Mouse (Mus musculus) CD4-positive, CD25-positive, alpha-beta regulatory T cell, adult 4 months (primary cell): ENCODE results near the gene Ptpn5. TPM values are rescaled to one million over a fixed set of nuclear protein-coding genes. Genes with fewer than 3 reads are reported as not detected.

Experiments
- ATAC-seq: one replicate; pipeline ENCODE4 v1.8.0; 2017
- polyA plus RNA-seq, 2 experiments: library from polyadenylated mRNA; unstranded; fragments of 100-300 nt; shearing (Covaris generic); gene quantifications; one replicate each; pipeline ENCODE4 v1.2.1; 2017

The Ptpn5 gene
- polyA plus RNA-seq, 2 experiments from 2014 or later = 9.8 to 17.8 TPM

GRCm38 (mm10) chr7:47054666-47055065 lies 78.8 kb downstream of the Ptpn5 start:
- no peak for ATAC-seq

- no peak for ATAC-seq
These were observed 80.2 kb downstream of the Ptpn5 start for GRCm38 (mm10) chr7:47053287-47053686.

DNA sequence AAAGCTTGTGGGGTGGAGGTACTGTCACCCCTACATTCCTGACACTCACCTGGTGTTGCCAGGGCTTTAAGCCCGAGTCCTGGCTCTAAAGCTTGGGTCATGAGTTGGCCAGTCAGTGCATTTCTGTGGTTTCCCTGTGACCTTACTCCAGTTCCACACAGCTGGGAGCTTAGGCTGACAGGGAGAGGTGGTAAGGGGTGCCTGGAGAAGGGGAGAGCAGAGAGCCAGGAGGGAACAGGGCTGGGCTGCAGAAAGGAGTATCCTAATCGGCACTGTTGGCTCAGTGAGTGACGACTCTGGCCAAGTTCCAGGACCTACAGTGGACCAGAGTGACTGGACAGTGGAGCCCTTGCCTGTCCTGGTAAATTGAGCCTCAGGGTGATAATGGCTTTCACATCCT lies 81.2 kb downstream of the Ptpn5 start:
- ATAC-seq = no peak

GRCm38 (mm10) chr7:47051404-47052151 lies 81.9 kb downstream of the Ptpn5 start:
- ATAC-seq = no peak

GRCm38 (mm10) chr7:47050766-47051165 lies 82.7 kb downstream of the Ptpn5 start:
- peak; percentile 74 for ATAC-seq

DNA sequence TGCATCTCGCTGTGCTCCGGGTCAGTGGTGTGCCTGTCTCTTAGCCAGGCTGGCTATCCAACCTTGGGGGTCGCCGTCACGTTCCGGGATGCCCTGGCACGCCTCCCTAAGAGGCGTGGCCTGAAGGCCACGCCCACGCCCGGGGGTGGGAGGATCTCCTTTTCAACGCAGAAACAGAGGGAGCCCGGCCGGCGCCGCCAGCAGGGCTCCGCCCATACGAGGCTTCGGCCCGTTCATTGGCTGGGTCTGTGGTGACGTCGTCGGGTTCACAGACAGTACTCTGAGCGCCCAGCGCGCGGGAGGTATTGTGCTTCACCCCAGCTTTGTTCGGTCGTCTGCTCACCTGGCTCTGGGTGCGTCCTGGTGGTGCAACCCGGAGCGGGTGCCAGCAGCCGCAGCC lies 83.1 kb downstream of the Ptpn5 start, which contains the start of gene Tmem86a:
Gene Tmem86a, plus strand, starts transcription at position 236 of the 400 bp plus-strand sequence.
- ATAC-seq = peak; percentile 97

- ATAC-seq = no peak
These were observed 90.5 kb downstream of the Ptpn5 start for GRCm38 (mm10) chr7:47042823-47043490.

DNA sequence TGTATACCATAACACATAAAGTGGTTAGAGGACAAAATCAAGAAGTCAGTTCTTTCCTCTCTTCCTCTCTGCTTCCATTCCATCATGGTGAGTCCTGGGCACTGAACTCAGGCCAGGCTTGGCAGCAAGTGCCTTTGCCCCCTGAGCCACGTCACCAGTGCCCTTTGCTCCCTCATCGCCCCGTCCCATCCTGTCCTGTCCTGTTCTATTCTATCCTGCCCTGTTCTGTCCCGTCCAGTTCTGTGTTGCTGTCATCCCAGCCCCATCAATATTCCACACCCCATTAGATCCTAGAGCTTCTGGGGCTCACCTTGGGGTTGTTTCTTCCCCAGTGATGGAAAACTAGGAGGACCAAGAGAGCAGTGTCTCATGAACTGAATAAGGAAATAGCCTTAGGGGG lies 91.4 kb downstream of the Ptpn5 start:
- ATAC-seq = no peak

GRCm38 (mm10) chr7:47041706-47042105 lies 91.8 kb downstream of the Ptpn5 start:
- no peak for ATAC-seq

- ATAC-seq = no peak
These were observed 98.1 kb downstream of the Ptpn5 start for GRCm38 (mm10) chr7:47035426-47035825.

- no peak for ATAC-seq
These were observed 98.6 kb downstream of the Ptpn5 start for GRCm38 (mm10) chr7:47034785-47035384.

- peak; percentile 37 for ATAC-seq
These were observed 102.1 kb downstream of the Ptpn5 start for GRCm38 (mm10) chr7:47031371-47031770.

DNA sequence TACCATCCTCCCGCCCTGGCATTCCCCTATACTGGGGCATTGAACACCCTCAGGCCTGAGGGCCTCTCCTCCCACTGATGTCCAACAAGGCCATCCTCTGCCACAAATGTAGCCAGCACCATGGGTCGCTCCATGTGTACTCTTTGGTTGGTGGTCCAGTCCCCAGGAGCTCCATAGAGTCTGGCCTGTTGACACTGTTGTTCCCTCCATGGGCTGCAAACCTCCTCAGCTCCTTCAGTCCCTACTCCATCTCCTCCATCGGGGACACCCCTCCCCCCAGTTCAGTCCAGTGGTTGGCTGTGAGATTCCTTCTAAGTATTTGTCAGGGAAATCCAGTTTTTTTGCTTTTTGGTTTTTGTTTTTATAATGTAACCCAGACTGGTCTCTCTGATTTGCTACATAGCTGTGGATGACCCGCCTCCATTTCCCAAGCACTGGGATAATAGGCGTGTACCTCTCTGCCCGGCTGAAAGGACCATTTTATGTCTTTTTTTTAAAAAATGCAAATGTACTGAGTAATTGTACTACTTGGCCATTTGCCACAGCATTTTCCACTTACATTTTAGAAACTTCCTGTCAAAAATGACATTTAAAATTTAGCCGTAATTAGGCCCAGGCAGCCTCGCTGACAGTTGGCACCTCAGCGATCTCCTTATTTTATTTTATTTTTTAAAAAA lies 102.8 kb downstream of the Ptpn5 start:
- ATAC-seq = peak; percentile 75

Other genes with a start within 250 kb of the Ptpn5 start
- gene Tsg101, start 213.7 kb downstream of the Ptpn5 start, polyA plus RNA-seq = 100 to 1,000 TPM in 1 of 2 experiments, 10 to 100 TPM in 1; 78.3 to 102 TPM
- gene Uevld, start 175.2 kb downstream of the Ptpn5 start, polyA plus RNA-seq = 1 to 10 TPM; 7.5 to 9.0 TPM
- not detected for gene Gm9999, start 150.1 kb downstream of the Ptpn5 start, polyA plus RNA-seq
- gene Spty2d1, start 125.3 kb downstream of the Ptpn5 start, polyA plus RNA-seq = 10 to 100 TPM; 29.0 to 60.4 TPM
- 1 to 10 TPM; 4.5 to 6.0 TPM for gene Tmem86a, start 83.1 kb downstream of the Ptpn5 start, polyA plus RNA-seq
- gene Mrgpra6, start 71.2 kb upstream of the Ptpn5 start, polyA plus RNA-seq = not detected
- gene Mrgpra9, start 119.2 kb upstream of the Ptpn5 start, polyA plus RNA-seq = not detected
- gene Mrgpra1, start 220.6 kb upstream of the Ptpn5 start, polyA plus RNA-seq = not detected